Mouse (Mus musculus) CH12.LX (cell line): Measurements from ENCODE around the gene St6gal1. TPM values are rescaled to one million over a fixed set of nuclear protein-coding genes. Genes with fewer than 3 reads are reported as not detected.

Experiments
- DNase-seq: peaks from one replicate; pipeline ENCODE4 v3.0.0-alpha.2; 2013; ENCODE audit errors: extremely low read depth
- H3K27ac ChIP-seq: 2 replicates; pipeline ENCODE4 v1.5.1; 2012; ENCODE audit warnings: low read depth, mild to moderate bottlenecking, control low read depth, moderate library complexity; ENCODE audit not compliant: insufficient read depth
- H3K27me3 ChIP-seq: replicated peaks from 2 replicates; pipeline ENCODE3; 2012; ENCODE audit warnings: inconsistent platforms
- H3K36me3 ChIP-seq, 2 experiments: replicated peaks in 1 of 2; 2 replicates each; pipeline versions ENCODE3 to v1.6.1; 2012; ENCODE audit warnings: inconsistent platforms in 1 of 2, low read length in 1 of 2, mild to moderate bottlenecking in 1 of 2, mixed read lengths in 1 of 2, moderate library complexity in 1 of 2; ENCODE audit not compliant: control insufficient read depth in 1 of 2, insufficient read depth in 1 of 2
- H3K4me1 ChIP-seq, 2 experiments: 2 replicates each; pipeline ENCODE4 v1.6.1; 2012; ENCODE audit warnings: inconsistent platforms in 1 of 2, moderate library complexity in 1 of 2; ENCODE audit not compliant: insufficient read depth in 2 of 2, control insufficient read depth in 1 of 2
- H3K4me2 ChIP-seq: 2 replicates; pipeline ENCODE4 v1.6.1; 2012; ENCODE audit warnings: low read depth, mild to moderate bottlenecking, control low read depth; ENCODE audit not compliant: poor library complexity, insufficient read depth, severe bottlenecking
- H3K4me3 ChIP-seq, 3 experiments: fragments of 150-350 bp in 1 of 3; sonication (generic) in 1 of 3; replicated peaks in 1 of 3; 2 replicates each; pipeline versions ENCODE3 to v1.5.1; 2011 to 2012; ENCODE audit warnings: low read depth in 2 of 3, low read length in 2 of 3, mild to moderate bottlenecking in 2 of 3, moderate library complexity in 2 of 3, control low read depth in 1 of 3, improper control_type of control experiment in 1 of 3, inconsistent platforms in 1 of 3, mixed read lengths in 1 of 3; ENCODE audit not compliant: poor library complexity in 1 of 3
- H3K79me2 ChIP-seq: replicated peaks from 2 replicates; pipeline ENCODE4 v1.6.1; 2012; ENCODE audit warnings: mild to moderate bottlenecking, moderate library complexity; ENCODE audit not compliant: control insufficient read depth, poor library complexity, insufficient read depth, severe bottlenecking; ENCODE audit errors: extremely low read depth
- H3K9ac ChIP-seq: 2 replicates; pipeline ENCODE4 v1.6.1; 2012; ENCODE audit warnings: low read depth, mild to moderate bottlenecking, control low read depth, moderate library complexity; ENCODE audit not compliant: insufficient read depth
- H3K9me3 ChIP-seq: replicated peaks from 2 replicates; pipeline ENCODE3; 2012; ENCODE audit warnings: low read length, inconsistent platforms, mixed read lengths
- BHLHE40 ChIP-seq: IDR thresholded peaks from 2 replicates; pipeline ENCODE4 v1.6.1; 2011; ENCODE audit warnings: mild to moderate bottlenecking, low read depth, low read length, improper control_type of control experiment
- CTCF ChIP-seq, 2 experiments: IDR thresholded peaks in 1 of 2; conservative IDR thresholded peaks in 1 of 2; 2 replicates each; pipeline ENCODE4 v1.5.1; 2011 to 2012; ENCODE audit warnings: low read depth in 2 of 2, low read length in 2 of 2, improper control_type of control experiment in 1 of 2, inconsistent platforms in 1 of 2, mild to moderate bottlenecking in 1 of 2, moderate library complexity in 1 of 2
- ELF1 ChIP-seq: IDR thresholded peaks from 2 replicates; pipeline ENCODE4 v1.6.1; 2014; ENCODE audit warnings: low read depth, mild to moderate bottlenecking, inconsistent platforms, low read length, improper control_type of control experiment
- EP300 ChIP-seq: IDR thresholded peaks from 2 replicates; pipeline ENCODE4 v1.6.1; 2011; ENCODE audit warnings: low read length, improper control_type of control experiment
- ETS1 ChIP-seq: conservative IDR thresholded peaks from 2 replicates; pipeline ENCODE4 v1.6.1; 2012; ENCODE audit warnings: low read depth, mild to moderate bottlenecking, inconsistent platforms, low read length, improper control_type of control experiment, moderate library complexity
- IRF4 ChIP-seq: IDR thresholded peaks from 2 replicates; pipeline ENCODE4 v1.6.1; 2014; ENCODE audit warnings: low read depth, mild to moderate bottlenecking, inconsistent platforms, low read length, improper control_type of control experiment
- JUND ChIP-seq: conservative IDR thresholded peaks from 2 replicates; pipeline ENCODE4 v1.6.1; 2011; ENCODE audit warnings: low read depth, low read length, improper control_type of control experiment
- MAX ChIP-seq: IDR thresholded peaks from 2 replicates; pipeline ENCODE4 v1.6.1; 2011; ENCODE audit warnings: low read length, improper control_type of control experiment
- MEF2A ChIP-seq: IDR thresholded peaks from 2 replicates; pipeline ENCODE4 v1.6.1; 2014; ENCODE audit warnings: low read depth, mild to moderate bottlenecking, inconsistent platforms, low read length, improper control_type of control experiment, borderline replicate concordance
- MXI1 ChIP-seq: IDR thresholded peaks from 2 replicates; pipeline ENCODE4 v1.6.1; 2011; ENCODE audit warnings: mild to moderate bottlenecking, low read depth, low read length, improper control_type of control experiment
- MYC ChIP-seq: IDR thresholded peaks from 2 replicates; pipeline ENCODE4 v1.6.1; 2011; ENCODE audit warnings: low read depth, mild to moderate bottlenecking, improper control_type of control experiment, low read length
- PAX5 ChIP-seq: IDR thresholded peaks from 2 replicates; pipeline ENCODE4 v1.6.1; 2012; ENCODE audit warnings: low read length, inconsistent platforms, mixed read lengths
- POLR2A ChIP-seq: IDR thresholded peaks from 2 replicates; pipeline ENCODE4 v1.6.1; 2011; ENCODE audit warnings: low read depth, mild to moderate bottlenecking, improper control_type of control experiment, low read length
- RCOR1 ChIP-seq: conservative IDR thresholded peaks from 2 replicates; pipeline ENCODE4 v1.6.1; 2012; ENCODE audit warnings: low read depth, mild to moderate bottlenecking, inconsistent platforms, low read length, improper control_type of control experiment
- SIN3A ChIP-seq: IDR thresholded peaks from 2 replicates; pipeline ENCODE4 v1.6.1; 2012; ENCODE audit warnings: low read length, improper control_type of control experiment, inconsistent platforms
- SMC3 ChIP-seq: IDR thresholded peaks from 2 replicates; pipeline ENCODE4 v1.6.1; 2011; ENCODE audit warnings: low read depth, low read length, improper control_type of control experiment
- UBTF ChIP-seq: IDR thresholded peaks from 2 replicates; pipeline ENCODE4 v1.6.1; 2012; ENCODE audit warnings: low read depth, mild to moderate bottlenecking, inconsistent platforms, low read length, improper control_type of control experiment, moderate library complexity
- USF1 ChIP-seq: IDR thresholded peaks from 2 replicates; pipeline ENCODE4 v1.6.1; 2014; ENCODE audit warnings: low read depth, mild to moderate bottlenecking, inconsistent platforms, low read length, improper control_type of control experiment
- USF2 ChIP-seq: conservative IDR thresholded peaks from 2 replicates; pipeline ENCODE4 v1.6.1; 2011; ENCODE audit warnings: low read depth, low read length, improper control_type of control experiment
- ZC3H11A ChIP-seq: IDR thresholded peaks from 2 replicates; pipeline ENCODE4 v1.6.1; 2012; ENCODE audit warnings: low read depth, mild to moderate bottlenecking, inconsistent platforms, low read length, improper control_type of control experiment
- ZMIZ1 ChIP-seq: IDR thresholded peaks from 2 replicates; pipeline ENCODE4 v1.6.1; 2012; ENCODE audit warnings: low read depth, mild to moderate bottlenecking, inconsistent platforms, low read length, improper control_type of control experiment
- dilution Hi-C: fragments of 300-500 bp; cut with MboI; formaldehyde crosslinking; loops from 2 replicates; pipeline ENCODE4 v1.14.3; 2020; ENCODE audit warnings: low sequenced_read_pairs; ENCODE audit not compliant: extremely low pct_unique_long_range_greater_than_20kb, extremely low pct_ligation_motif_present
- in situ Hi-C: fragments of 300-500 bp; cut with MboI; formaldehyde crosslinking; loops from 3 replicates; pipeline ENCODE4 v1.14.3; 2019; ENCODE audit warnings: low sequenced_read_pairs, low pct_ligation_motif_present, low pct_unique_long_range_greater_than_20kb, mixed read lengths
- polyA plus RNA-seq: library from polyadenylated mRNA; unstranded; fragments of >175 nt; gene quantifications from 2 replicates; pipeline ENCODE4 v1.2.1, GENCODE M21; 2012; ENCODE audit warnings: low read depth; ENCODE audit not compliant: insufficient read length
- total RNA-seq, 2 experiments: library from RNA; depleted of rRNA; stranded (reverse); fragments of 300-350 nt in 1 of 2; fragments of >200 nt in 1 of 2; gene quantifications; 2 replicates each; pipeline ENCODE4 v1.2.3; 2012 to 2014

The St6gal1 gene
- total and polyA plus RNA-seq, 3 experiments: 64.5 to 168 (median 67.8) TPM

DNA sequence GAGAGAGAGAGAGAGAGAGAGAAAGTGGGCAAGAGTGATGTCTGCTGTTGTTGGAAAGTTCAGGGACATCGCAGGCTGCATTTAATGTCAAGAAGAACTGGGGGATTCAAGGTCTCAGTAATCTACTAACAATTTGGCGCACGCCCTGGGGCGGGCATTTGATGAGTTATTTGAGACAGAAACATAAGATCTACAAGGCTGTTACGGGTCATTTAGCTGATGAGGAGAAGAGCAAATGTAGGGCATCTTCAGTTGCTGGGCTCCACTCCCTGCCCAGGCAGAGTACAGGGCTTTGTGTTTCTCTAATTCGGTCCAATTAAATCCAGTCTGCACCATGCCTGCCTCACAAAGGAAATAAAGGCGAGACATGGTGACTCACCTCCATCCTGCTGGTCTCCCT, 19.9 kb downstream of the St6gal1 start:
- Histone ChIP-seq H3K4me1 (peaks cover 11 to 39% of the 10 kb centered on the region in 2 experiments), H3K4me2 (no peak overlapping the region), H3K4me3 (no peak overlapping the region), H3K9me3 (no peaks in the 10 kb centered on the region), H3K27me3 (no peaks in the 10 kb centered on the region), H3K27ac (no peak overlapping the region), H3K9ac (no peak overlapping the region), H3K36me3 (peaks cover 0 to 53% of the 10 kb centered on the region in 2 experiments), H3K79me2 (no peaks in the 10 kb centered on the region)
- in situ Hi-C loops (no loop called here), dilution Hi-C loops (no loop called here)
- DNase-seq: no peak
- TF ChIP-seq RCOR1 (no peak), CTCF (conservative IDR thresholded peaks at IDR 0.05 in 1 of 2, IDR thresholded peaks at IDR 0.05 in 1 of 2; ENCODE audit: low read depth in 2 of 2, low read length in 2 of 2) (no peak), JUND (no peak), BHLHE40 (no peak), ETS1 (no peak), POLR2A (no peak), ZMIZ1 (no peak), USF2 (no peak), MAX (no peak), USF1 (no peak), EP300 (no peak), MEF2A (no peak), SMC3 (no peak), MYC (no peak)

DNA sequence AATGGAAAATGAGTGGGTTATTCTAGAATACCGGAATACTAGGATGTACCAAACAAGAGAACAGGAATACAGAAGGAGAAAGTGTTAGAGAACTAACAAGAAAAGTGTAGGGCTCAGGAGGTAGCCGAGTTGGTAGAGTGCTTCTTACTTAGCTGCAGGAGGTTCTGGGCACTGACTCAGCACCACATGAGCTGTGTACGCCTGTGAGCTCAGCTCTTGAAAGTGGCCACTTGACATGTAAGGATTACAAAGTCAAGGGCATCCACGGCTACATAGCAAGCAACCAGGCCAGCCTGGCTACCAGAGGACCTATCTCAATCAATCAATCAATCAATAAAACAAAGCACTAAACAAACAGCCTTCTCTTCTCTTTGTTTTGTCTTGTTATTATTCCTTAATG, 24.7 kb downstream of the St6gal1 start:
- in situ Hi-C loops: no loop called here
- DNase-seq: no peak

DNA sequence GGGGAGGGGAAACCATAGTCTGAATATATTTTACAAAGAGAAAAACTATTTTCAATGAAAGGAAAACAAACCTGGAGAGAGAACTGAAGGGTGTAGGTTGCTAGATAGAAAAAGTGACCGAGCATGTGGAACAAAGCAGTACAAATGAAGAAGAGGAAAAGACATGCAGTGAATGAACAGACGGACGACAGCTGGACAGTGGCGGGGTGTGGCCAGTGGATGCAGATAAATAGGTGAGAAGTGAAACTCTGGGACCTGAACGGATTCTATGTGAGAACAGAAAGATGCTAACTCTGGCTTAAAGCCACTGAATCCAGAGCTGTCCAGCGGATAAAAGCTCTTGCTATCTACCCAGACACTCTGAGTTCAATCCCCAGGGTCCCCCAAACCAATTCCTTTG, 25.2 kb downstream of the St6gal1 start:
- Histone ChIP-seq H3K9me3 (no peaks in the 10 kb centered on the region), H3K4me2 (peak overlapping the region; percentile 88), H3K27me3 (no peaks in the 10 kb centered on the region), H3K36me3 (peaks cover 0 to 19% of the 10 kb centered on the region in 2 experiments), H3K9ac (no peak overlapping the region), H3K27ac (no peak overlapping the region), H3K4me1 (peaks cover 22 to 68% of the 10 kb centered on the region in 2 experiments), H3K79me2 (no peaks in the 10 kb centered on the region), H3K4me3 (no peak overlapping the region)
- dilution Hi-C loops: no loop called here
- in situ Hi-C loops: no loop called here
- TF ChIP-seq EP300 (peak; percentile 67), BHLHE40 (peak; percentile 14; the same call in 1 of the 2 replicates), ZC3H11A (no peak), IRF4 (peak; percentile 75; the same call in 1 of the 2 replicates), MYC (peak; percentile 59; the same call in 1 of the 2 replicates), UBTF (no peak), MAX (peak; percentile 57), MEF2A (no peak), SIN3A (peak; percentile 51; the same call in 1 of the 2 replicates), ETS1 (peak; percentile 27; the same call in 1 of the 2 replicates), MXI1 (peak; percentile 45; the same call in 1 of the 2 replicates), POLR2A (no peak)
- DNase-seq: no peak

More for the DNA sequence above, 24.7 kb downstream of the St6gal1 start:
- no peak overlapping the region for H3K4me3 ChIP-seq
- H3K36me3 ChIP-seq: peaks cover 0 to 21% of the 10 kb centered on the region in 2 experiments
- TF ChIP-seq BHLHE40: no peak
- no peak for TF ChIP-seq ELF1
- no peak for TF ChIP-seq PAX5
- H3K27me3 ChIP-seq: no peaks in the 10 kb centered on the region
- no peak overlapping the region for H3K4me2 ChIP-seq
- dilution Hi-C loops: no loop called here
- no peaks in the 10 kb centered on the region for H3K79me2 ChIP-seq
- H3K9ac ChIP-seq: no peak overlapping the region
- H3K4me1 ChIP-seq: peaks cover 22 to 69% of the 10 kb centered on the region in 2 experiments
- no peak overlapping the region for H3K27ac ChIP-seq
- no peaks in the 10 kb centered on the region for H3K9me3 ChIP-seq
